Mouse (Mus musculus) layer of hippocampus, adult 2 months (tissue): ENCODE measurements around the gene Cul9. TPM values are rescaled to one million over a fixed set of nuclear protein-coding genes. Genes with fewer than 3 reads are reported as not detected.

Source experiments
- DNase-seq, 2 experiments: peaks; one replicate each; pipeline ENCODE4 v3.0.0; 2022; ENCODE audit warnings: low spot score in 2 of 2
- H3K27ac ChIP-seq: fragments of 200-600 bp; 2 replicates; pipeline ENCODE4 v1.8.1; 2022
- H3K4me3 ChIP-seq: fragments of 200-600 bp; 2 replicates; pipeline ENCODE4 v1.8.1; 2022; ENCODE audit warnings: mild to moderate bottlenecking
- CTCF ChIP-seq: fragments of 200-600 bp; conservative IDR thresholded peaks from 2 replicates; pipeline ENCODE4 v1.8.1; 2022; ENCODE audit warnings: antibody characterized with exemption, mild to moderate bottlenecking, moderate library complexity
- total RNA-seq, 2 experiments: library from RNA; stranded (reverse); gene quantifications; 2 replicates each; pipeline ENCODE4 v1.2.3; 2021

Gene Cul9
- total RNA-seq, 2 experiments from 2014 or later, result 66.1 to 68.4 TPM

- no peak for DNase-seq
- H3K27ac ChIP-seq, result peak overlapping the region; percentile 47
- H3K4me3 ChIP-seq, result peak overlapping the region; percentile 66
- TF ChIP-seq CTCF, result no peak
Observed at GRCm38 (mm10) chr17:46484021-46484431, 62.2 kb downstream of the Cul9 start.

- no peak for TF ChIP-seq CTCF
- H3K27ac ChIP-seq, result peak overlapping the region; percentile 47
Observed at GRCm38 (mm10) chr17:46483561-46484001, 62.6 kb downstream of the Cul9 start.

GRCm38 (mm10) chr17:46477286-46477685, 68.9 kb downstream of the Cul9 start:
- no peak overlapping the region for H3K4me3 ChIP-seq
- H3K27ac ChIP-seq, result no peak overlapping the region
- TF ChIP-seq CTCF, result no peak
- DNase-seq, result no peak

More at GRCm38 (mm10) chr17:46483561-46484001, 62.6 kb downstream of the Cul9 start:
- DNase-seq, result peak; percentile 49 to 54
- peak overlapping the region; percentile 66 for H3K4me3 ChIP-seq

GRCm38 (mm10) chr17:46476601-46477000, 69.6 kb downstream of the Cul9 start:
- Histone ChIP-seq H3K27ac (no peak overlapping the region), H3K4me3 (no peak overlapping the region)
- no peak for DNase-seq
- TF ChIP-seq CTCF, result no peak

- peak in 1 of 2 experiments; percentile 54 for DNase-seq
- no peak for TF ChIP-seq CTCF
- Histone ChIP-seq H3K27ac (no peak overlapping the region), H3K4me3 (no peak overlapping the region)
Observed at GRCm38 (mm10) chr17:46467830-46468229, 78.4 kb downstream of the Cul9 start.

- no peak for DNase-seq
- H3K4me3 ChIP-seq, result no peak overlapping the region
- TF ChIP-seq CTCF, result no peak
- no peak overlapping the region for H3K27ac ChIP-seq
Observed at GRCm38 (mm10) chr17:46462226-46462625, 84.0 kb downstream of the Cul9 start.

GRCm38 (mm10) chr17:46461347-46461746, 84.8 kb downstream of the Cul9 start:
- H3K4me3 ChIP-seq, result no peak overlapping the region
- no peak for TF ChIP-seq CTCF
- DNase-seq, result no peak
- no peak overlapping the region for H3K27ac ChIP-seq

- TF ChIP-seq CTCF, result no peak
- Histone ChIP-seq H3K4me3 (no peak overlapping the region), H3K27ac (no peak overlapping the region)
- DNase-seq, result no peak
Observed at GRCm38 (mm10) chr17:46460673-46461072, 85.5 kb downstream of the Cul9 start.

GRCm38 (mm10) chr17:46458439-46458838, 87.7 kb downstream of the Cul9 start:
- no peak for DNase-seq
- H3K27ac ChIP-seq, result no peak overlapping the region
- no peak for TF ChIP-seq CTCF
- no peak overlapping the region for H3K4me3 ChIP-seq

- Histone ChIP-seq H3K4me3 (no peak overlapping the region), H3K27ac (no peak overlapping the region)
- peak; percentile 76 for TF ChIP-seq CTCF
- peak in 1 of 2 experiments; percentile 56 for DNase-seq
Observed at GRCm38 (mm10) chr17:46457791-46458190, 88.4 kb downstream of the Cul9 start.

- Histone ChIP-seq H3K4me3 (peak overlapping the region; percentile 48), H3K27ac (no peak overlapping the region; the same call in 1 of the 2 replicates)
- DNase-seq, result peak in 1 of 2 experiments; percentile 34
- TF ChIP-seq CTCF, result no peak
Observed at GRCm38 (mm10) chr17:46455110-46455691, 91.0 kb downstream of the Cul9 start.

- Histone ChIP-seq H3K27ac (no peak overlapping the region), H3K4me3 (peak overlapping the region; percentile 48)
- TF ChIP-seq CTCF, result no peak
- DNase-seq, result no peak
Observed at GRCm38 (mm10) chr17:46454539-46454938, 91.6 kb downstream of the Cul9 start.

GRCm38 (mm10) chr17:46453970-46454411, 92.2 kb downstream of the Cul9 start:
- peak overlapping the region; percentile 34; the same call in 1 of the 2 replicates for H3K4me3 ChIP-seq
- H3K27ac ChIP-seq, result no peak overlapping the region
- peak; percentile 31 for TF ChIP-seq CTCF
- no peak for DNase-seq

GRCm38 (mm10) chr17:46453302-46453948, 92.8 kb downstream of the Cul9 start:
- Histone ChIP-seq H3K27ac (no peak overlapping the region), H3K4me3 (no peak overlapping the region)
- TF ChIP-seq CTCF, result no peak
- DNase-seq, result no peak
